Mouse (Mus musculus) adrenal gland (tissue): Measurements from ENCODE around the gene Gjc2.
"Not testable (repeated sequence)": the region's sequence is repeated elsewhere in the genome, so short reads cannot be mapped to it uniquely, and the experiment has no call there.

Experiments
- intact Hi-C: fragments of 180-260 bp; cut with DNase I; formaldehyde crosslinking; loops from one replicate; pipeline ENCODE4 v1.15.1; 2025
- long read RNA-seq, 2 experiments: library from polyadenylated mRNA; unstranded; transcript quantifications; one replicate each; pipeline ENCODE4 v2.0.0; 2020; ENCODE audit warnings: borderline replicate concordance in 1 of 2; ENCODE audit not compliant: insufficient replicate concordance in 1 of 2

Gjc2 gene
- long read RNA-seq, experiment 1: 0 reads
- long read RNA-seq, experiment 2: 0 reads

DNA sequence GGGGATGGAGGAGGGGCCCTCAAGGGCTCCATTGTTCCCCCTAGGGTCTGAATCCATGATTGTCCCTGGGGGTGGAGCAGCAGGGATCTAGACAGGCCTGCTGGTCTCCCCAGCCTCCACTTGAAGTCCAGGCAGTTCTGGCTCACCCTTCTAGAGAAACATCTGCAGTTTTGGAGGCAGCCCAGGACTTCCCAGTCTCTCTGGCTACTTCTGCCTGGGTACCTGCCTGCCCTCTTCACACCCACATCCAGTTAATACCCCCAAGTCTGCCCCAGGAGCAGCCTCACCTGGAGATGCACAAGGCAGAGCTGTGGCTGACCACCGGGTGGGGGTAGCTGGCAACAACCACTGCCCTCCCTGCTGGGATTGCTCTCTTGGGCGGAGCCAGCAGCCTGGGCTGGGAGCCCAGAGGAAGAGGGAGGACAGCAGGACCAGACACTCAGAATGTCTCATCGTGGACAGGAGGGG is at the start of gene Gjc2:
Gene Gjc2, minus strand, starts transcription at position 350 of the 468 bp plus-strand sequence.
- intact Hi-C loops: loop anchor here (5.0 kb wide), 1 partner anchor 86 kb away; no protein-coding TSS in a partner anchor

DNA sequence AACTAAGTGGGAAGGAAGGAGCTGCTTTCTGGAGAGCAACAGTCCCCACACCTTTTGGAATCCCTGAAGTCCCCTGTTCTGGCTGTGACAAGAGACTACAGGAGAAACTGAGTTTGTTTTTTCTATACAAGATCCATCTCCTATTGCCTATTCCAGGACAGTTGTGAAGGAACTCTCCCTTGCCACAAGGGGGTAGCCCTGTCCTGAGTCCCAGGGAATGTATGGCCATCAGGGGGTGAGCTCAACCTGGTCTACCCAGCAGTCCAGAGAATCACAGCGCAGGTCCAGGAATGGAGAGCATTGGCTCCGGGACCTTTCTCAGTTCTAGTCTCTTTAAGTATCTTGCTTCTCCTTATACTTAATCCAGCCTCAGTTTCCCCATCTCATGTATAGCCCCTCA is 49.8 kb upstream of the Gjc2 start:
- intact Hi-C loops: no loop called here

DNA sequence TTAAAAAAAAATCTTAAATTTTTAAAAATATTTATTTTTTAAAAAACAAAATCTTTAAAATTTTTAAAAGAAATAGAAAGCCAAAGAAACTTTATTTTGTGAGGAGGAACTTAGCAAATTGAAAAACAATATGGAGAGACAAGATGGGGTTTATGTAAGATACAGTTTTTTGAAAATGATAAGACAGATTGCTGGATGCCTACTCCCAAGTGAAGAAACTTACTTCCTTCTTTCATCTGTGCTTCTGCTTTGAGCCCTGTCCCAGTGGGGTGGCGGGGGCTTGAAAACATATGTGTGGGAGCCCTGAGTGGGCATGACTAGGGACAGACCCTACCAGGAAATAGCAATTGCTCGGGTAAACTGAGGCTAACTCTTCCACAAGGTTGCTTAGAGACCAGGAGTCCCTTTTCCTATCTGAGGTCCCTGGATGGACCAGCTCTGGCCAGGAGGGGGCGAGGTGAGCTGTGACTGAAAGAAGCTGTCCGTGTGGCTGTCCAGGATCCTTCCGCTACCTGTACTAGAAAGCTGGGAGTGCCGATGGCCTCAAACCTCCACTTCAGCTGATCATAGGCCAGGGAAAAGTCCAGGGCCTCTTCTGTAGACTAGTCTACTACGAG is 47.2 kb upstream of the Gjc2 start:
- intact Hi-C loops: no loop called here

- intact Hi-C loops: no loop called here
These were observed 45.3 kb upstream of the Gjc2 start, which contains the start of gene Arf1 for GRCm38 (mm10) chr11:59228122-59228953. TSS of gene Arf1 (minus strand) at chr11:59228270.

DNA sequence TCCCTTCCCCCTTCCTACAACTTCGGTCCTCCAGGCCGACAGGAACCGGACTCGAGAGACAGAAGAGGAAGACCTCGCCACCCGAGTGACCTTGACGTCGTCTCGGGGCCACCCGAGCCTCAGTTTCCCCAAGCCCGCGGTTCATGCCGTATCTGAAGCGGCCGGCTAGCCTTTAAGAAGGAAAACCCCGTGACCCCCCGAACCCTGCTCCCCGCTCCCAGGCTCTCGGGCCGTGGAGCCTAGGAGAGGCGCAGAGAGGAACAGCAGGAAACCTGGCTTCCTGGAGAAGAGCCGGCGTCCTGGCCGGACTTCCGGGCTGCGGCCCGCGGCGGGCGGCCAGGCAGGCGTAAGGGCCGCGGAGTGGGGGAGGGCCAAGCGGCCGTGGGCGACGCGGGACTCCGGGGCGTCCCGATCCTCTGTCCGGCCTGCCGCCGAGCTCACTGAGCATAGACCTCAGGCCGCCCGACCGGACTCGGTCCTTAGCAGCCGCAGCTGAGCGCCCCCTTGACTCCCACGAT is 44.6 kb upstream of the Gjc2 start:
- intact Hi-C loops: no loop called here

GRCm38 (mm10) chr11:59226787-59227603 is 44.0 kb upstream of the Gjc2 start:
- intact Hi-C loops: no loop called here

- intact Hi-C loops: no loop called here
These were observed 43.2 kb upstream of the Gjc2 start for GRCm38 (mm10) chr11:59226251-59226650.

- intact Hi-C loops: no loop called here
These were observed 42.2 kb upstream of the Gjc2 start for GRCm38 (mm10) chr11:59225167-59225566.

GRCm38 (mm10) chr11:59224470-59224869 is 41.5 kb upstream of the Gjc2 start:
- intact Hi-C loops: no loop called here

DNA sequence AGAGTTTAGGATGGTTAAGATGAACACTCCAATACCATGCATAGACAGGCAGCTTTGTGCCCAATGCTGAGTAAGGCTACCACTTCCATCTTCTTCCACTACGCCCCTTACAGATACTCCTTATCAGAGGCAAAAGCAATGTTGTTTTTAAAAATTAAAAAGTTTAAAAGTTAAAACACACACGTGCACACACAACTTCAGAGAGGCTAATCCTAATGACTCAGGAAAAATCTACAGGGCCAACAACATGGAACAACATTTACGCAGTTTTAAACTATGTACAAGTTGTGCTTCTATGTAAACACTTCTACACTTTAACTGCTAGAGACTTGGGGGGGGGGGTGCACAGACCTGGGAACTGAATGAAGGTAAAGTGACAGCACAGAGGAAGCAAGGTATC is 41.0 kb upstream of the Gjc2 start:
- intact Hi-C loops: no loop called here

DNA sequence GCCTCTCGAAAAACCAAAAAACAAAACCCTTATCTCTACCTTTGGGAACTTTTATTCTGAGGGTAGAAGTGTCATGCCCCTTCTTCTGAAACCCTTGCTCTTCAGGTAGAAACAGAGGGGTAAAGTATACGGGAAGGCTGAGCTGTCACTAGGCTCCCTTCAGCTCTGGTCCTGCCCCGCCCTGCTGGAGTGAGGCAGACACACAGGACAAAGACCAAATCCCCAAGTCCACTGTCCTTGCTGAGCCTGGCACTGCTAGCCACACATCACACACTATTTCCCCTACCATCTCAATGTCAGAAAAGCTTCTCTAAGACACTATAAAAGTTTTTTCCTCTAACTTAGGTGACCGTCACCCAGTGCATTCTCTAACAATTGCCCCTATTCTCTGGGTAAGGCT is 39.3 kb upstream of the Gjc2 start:
- intact Hi-C loops: no loop called here

DNA sequence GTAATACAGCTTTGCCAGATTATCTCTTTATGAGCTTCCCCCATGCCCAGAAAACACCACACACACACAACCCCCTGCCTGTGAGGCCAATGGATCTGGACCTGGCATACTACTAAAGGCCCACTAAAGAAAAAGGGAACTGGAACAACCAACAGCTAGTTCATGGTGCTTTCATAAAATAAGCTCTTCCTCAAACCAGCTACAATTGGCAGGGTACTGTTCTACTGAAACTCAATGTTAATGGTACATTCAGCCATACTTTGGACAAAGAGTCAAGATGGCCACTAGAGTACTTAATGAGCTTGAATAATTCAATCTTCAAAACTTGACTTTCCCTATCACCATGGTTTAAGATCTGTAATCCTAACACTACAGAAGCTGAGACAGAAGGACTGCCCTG is 38.6 kb upstream of the Gjc2 start:
- intact Hi-C loops: no loop called here

- intact Hi-C loops: no loop called here
These were observed 36.1 kb upstream of the Gjc2 start for GRCm38 (mm10) chr11:59219064-59219463.

DNA sequence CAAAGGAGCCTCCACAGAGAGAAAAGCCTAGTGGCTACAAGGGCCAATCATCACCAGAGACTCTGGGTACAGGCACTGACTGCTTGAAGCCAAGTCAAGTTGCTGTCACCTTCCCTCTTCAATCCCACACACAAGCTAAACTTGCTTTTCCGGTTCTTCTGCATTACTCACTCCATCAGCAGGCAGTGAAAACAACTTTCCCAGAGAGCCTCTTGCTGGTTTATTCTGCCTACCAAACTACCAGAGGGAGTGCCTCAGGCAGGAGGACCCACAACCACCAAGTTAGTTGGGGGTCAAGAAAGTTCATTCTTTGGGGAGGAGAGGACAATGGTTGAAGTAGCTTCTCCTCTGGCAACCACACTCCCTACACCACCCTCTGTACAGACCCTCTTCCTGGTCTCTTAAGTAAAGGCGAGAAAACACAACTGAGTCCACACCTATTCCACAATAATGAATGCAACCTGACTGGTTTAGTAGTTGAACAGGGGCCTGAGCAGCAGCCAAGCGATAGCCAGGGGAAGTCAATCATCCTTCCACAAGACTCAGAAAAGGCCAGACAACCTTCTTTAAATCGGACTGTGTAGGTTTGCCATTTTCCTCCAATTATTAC is 35.5 kb upstream of the Gjc2 start:
- intact Hi-C loops: no loop called here

DNA sequence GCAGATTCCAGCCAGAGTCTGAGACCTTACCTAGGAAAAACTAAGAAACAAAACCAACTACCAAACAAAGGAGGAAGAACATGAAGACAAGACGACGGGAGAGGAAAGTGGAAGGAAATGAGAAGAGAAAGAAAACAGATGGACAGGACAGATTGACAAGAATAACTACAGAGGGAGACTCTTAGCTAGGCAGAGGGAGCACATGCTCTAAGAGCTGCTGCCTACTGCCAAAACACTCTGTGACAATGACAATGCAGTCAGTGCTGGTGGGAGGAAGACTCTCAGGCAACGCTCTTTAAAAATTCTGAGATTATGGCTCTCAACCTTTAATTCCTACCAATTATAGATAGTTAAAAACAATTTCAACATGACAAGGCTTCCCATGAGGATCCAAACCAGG is 33.9 kb upstream of the Gjc2 start:
- intact Hi-C loops: no loop called here

DNA sequence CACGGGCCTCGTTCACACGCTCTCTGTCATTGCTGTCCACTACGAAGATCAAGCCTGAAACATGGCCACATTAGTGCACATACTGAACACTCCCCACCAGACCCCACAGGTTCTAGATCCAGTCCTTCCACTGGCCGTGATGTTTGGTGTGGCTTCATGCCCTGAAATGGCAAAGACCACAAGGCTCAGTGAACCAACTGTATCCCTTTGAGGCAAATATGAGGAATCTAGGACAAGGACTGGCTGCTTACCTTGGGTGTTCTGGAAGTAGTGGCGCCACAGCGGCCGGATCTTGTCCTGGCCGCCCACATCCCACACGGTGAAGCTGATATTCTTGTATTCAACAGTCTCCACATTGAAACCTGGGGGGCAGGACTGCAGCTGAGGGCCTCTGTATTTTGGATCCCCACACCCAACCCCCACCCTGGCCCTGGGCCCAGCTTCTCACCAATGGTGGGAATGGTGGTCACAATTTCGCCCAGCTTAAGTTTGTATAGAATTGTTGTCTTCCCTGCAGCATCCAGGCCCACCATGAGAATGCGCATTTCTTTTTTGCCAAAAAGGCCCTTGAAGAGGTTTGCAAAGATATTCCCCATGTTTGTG is 30.0 kb upstream of the Gjc2 start:
- intact Hi-C loops: no loop called here

GRCm38 (mm10) chr11:59212320-59212719 is 29.3 kb upstream of the Gjc2 start:
- intact Hi-C loops: not testable (repeated sequence)

- intact Hi-C loops: not testable (repeated sequence)
These were observed 28.5 kb upstream of the Gjc2 start for GRCm38 (mm10) chr11:59211561-59211960.

- intact Hi-C loops: no loop called here
These were observed 27.0 kb upstream of the Gjc2 start for GRCm38 (mm10) chr11:59210020-59210419.

DNA sequence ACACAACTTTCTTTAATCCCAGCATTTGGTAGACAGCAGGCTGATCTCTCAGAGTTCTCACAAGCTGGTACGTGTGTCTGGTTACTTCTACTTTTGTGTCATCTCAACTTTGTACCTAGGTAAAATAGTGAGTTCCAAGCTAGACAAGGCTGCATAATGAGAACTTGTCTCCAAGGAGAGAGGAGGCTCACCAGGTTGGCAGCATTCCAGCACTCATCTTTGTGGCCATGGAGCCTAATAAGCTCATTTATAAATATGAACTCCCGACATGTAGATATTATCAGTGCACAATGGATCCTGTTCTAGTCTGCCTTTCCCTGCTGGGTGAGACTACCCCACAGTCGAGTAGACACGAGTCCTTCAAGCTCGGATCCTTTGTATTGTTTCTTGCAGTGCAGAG is 26.6 kb upstream of the Gjc2 start:
- intact Hi-C loops: no loop called here

DNA sequence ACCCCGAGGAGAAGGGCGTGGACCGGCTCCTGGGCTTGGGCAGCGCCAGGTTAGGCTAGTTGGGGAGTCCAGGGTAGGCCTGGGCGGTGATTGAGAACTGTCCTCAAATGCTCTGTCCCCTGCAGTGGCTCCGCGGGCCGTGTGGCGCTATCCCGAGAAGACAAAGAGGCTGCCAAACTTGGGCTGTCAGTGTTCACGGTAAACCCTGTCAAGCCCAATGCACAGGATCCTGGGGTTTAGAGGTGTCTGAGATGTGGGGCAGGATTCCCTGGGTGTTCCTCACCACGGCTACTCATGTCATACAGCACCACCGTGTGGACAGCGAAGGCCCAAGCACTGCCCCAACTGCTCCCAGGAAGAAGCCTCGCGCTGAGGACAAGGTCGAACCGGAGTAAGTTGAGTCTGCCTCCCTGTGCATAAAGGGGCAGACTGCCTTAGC is 26.0 kb upstream of the Gjc2 start:
- intact Hi-C loops: no loop called here
